Mouse (Mus musculus): ENCODE measurements around the gene Adamtsl3. TPM values are rescaled to one million over a fixed set of nuclear protein-coding genes. Genes with fewer than 3 reads are reported as not detected.

Adamtsl3 gene
- polyA plus RNA-seq, 1 experiment from 2014 or later: 0.32 TPM

DNA sequence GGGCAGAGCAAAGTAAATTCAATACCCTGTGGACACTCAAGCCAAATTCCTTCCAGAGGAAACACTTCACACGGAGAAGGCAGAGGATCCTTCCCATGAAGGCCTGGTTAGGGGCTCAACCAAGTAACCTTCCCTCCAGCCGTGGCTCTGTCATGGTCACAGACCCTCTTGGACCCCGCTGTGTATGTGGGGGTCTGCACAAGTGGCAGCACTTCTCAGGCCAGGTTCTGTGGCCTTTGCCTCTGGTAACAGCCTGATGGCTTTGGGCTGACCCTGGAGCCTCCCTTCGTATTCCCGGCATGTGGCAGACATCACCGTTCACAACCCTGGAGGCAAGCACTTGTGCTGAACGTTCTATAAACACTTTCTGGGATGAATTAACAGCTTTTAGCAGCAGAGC is 14.3 kb downstream of the Adamtsl3 start:
- no peak overlapping the region for H3K4me2 ChIP-seq (ENCODE audit: low read length)
- H3K36me3 ChIP-seq (ENCODE audit: control insufficient read depth, insufficient read depth): no peaks in the 10 kb centered on the region
- H3K4me1 ChIP-seq (replicated peaks; ENCODE audit: control insufficient read depth, insufficient read depth, low read length): no peaks in the 10 kb centered on the region
- no peak overlapping the region for H3K27ac ChIP-seq (ENCODE audit: low read length)
- no peaks in the 10 kb centered on the region for H3K9me3 ChIP-seq (ENCODE audit: control insufficient read depth, low read length)
- no peak overlapping the region for H3K9ac ChIP-seq (replicated peaks; ENCODE audit: low read depth, low read length)
- no peak overlapping the region for H3K4me3 ChIP-seq (replicated peaks; ENCODE audit: low read length)
- WGBS: 83% methylated on average over 7 of the region's 7 CpGs
- no peak for ATAC-seq
- H3K27me3 ChIP-seq (replicated peaks; ENCODE audit: control insufficient read depth, insufficient read depth, low read length): no peaks in the 10 kb centered on the region

DNA sequence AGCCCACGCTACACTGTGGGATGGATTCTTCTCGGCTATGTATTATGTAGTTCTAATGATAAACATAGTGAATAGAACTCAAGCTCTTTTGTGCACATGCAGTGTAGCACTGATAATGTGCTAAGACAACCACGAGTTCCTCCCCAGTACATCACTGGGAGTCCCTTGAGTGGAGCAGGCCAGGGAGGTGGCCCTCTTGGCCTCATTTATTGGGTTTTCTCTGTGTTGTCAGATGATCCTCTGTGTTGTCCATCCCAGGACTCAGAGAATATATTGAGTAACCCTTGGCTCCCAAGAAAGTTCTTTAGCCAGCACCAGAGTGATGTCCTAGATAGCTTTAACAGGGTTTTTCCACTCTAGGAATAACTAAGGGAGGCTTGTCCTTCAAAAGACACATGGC is 14.9 kb downstream of the Adamtsl3 start:
- no peaks in the 10 kb centered on the region for H3K9me3 ChIP-seq (ENCODE audit: control insufficient read depth, low read length)
- WGBS: 74% methylated on average over 3 of the region's 3 CpGs
- no peaks in the 10 kb centered on the region for H3K4me1 ChIP-seq (replicated peaks; ENCODE audit: control insufficient read depth, insufficient read depth, low read length)
- no peak overlapping the region for H3K9ac ChIP-seq (replicated peaks; ENCODE audit: low read depth, low read length)
- H3K27me3 ChIP-seq (replicated peaks; ENCODE audit: control insufficient read depth, insufficient read depth, low read length): no peaks in the 10 kb centered on the region
- no peak overlapping the region for H3K4me3 ChIP-seq (replicated peaks; ENCODE audit: low read length)
- ATAC-seq: no peak
- H3K4me2 ChIP-seq (ENCODE audit: low read length): no peak overlapping the region
- H3K36me3 ChIP-seq (ENCODE audit: control insufficient read depth, insufficient read depth): no peaks in the 10 kb centered on the region
- no peak overlapping the region for H3K27ac ChIP-seq (ENCODE audit: low read length)

DNA sequence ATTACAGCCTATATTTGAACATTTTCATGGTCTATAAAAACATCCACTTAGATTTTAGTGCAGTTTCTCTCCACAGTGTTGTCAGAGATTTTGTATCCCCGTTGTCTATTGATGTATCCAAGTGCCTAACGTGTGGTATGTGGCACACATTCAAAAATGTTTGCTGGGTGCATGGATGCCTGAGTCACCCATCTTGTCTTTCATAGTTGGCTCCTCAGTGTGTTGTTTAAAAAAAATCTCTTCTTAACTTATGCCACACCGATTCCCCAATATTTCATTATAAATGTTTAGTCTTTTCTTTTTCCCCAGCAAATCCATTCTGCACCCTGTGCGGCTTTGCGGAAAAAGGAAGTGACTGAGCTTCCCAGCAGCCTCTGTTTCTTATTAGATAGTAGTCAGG is 23.7 kb downstream of the Adamtsl3 start:
- 86% methylated on average over 5 of the region's 5 CpGs for WGBS
- H3K4me2 ChIP-seq (ENCODE audit: low read length): no peak overlapping the region
- H3K4me1 ChIP-seq (replicated peaks; ENCODE audit: control insufficient read depth, insufficient read depth, low read length): 0 out of 2 replicates have a peak, but pooled peaks cover 4% of the 10 kb centered on the region
- no peak overlapping the region for H3K4me3 ChIP-seq (replicated peaks; ENCODE audit: low read length)
- H3K27ac ChIP-seq (ENCODE audit: low read length): no peak overlapping the region
- H3K9me3 ChIP-seq (ENCODE audit: control insufficient read depth, low read length): no peaks in the 10 kb centered on the region
- H3K27me3 ChIP-seq (replicated peaks; ENCODE audit: control insufficient read depth, insufficient read depth, low read length): no peaks in the 10 kb centered on the region
- H3K36me3 ChIP-seq (ENCODE audit: control insufficient read depth, insufficient read depth): no peaks in the 10 kb centered on the region
- no peak for ATAC-seq
- no peak overlapping the region for H3K9ac ChIP-seq (replicated peaks; ENCODE audit: low read depth, low read length)

DNA sequence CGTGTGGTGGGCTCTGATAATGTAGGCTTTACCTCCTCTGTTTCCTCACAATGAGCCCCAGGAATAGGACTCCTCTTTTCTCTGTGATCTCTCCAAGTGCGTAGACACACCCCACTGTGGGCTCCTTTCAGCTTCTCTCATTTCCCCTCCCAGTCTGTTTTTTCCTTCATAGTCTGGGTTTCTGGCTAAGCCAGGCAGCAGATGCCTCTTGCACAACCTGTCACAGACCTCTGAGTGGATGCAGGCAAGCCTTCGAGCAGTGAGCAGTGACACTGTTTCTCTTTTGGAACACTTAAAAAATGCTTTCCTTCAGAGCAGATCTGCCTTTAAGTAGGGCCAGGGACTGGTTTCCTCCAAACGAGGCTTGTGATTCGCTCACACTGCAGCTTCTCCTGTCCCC is 24.2 kb downstream of the Adamtsl3 start:
- no peaks in the 10 kb centered on the region for H3K27me3 ChIP-seq (replicated peaks; ENCODE audit: control insufficient read depth, insufficient read depth, low read length)
- H3K27ac ChIP-seq (ENCODE audit: low read length): no peak overlapping the region
- ATAC-seq: no peak
- H3K4me2 ChIP-seq (ENCODE audit: low read length): no peak overlapping the region
- 65% methylated on average over 5 of the region's 5 CpGs for WGBS
- no peak overlapping the region for H3K4me3 ChIP-seq (replicated peaks; ENCODE audit: low read length)
- H3K36me3 ChIP-seq (ENCODE audit: control insufficient read depth, insufficient read depth): no peaks in the 10 kb centered on the region
- no peaks in the 10 kb centered on the region for H3K9me3 ChIP-seq (ENCODE audit: control insufficient read depth, low read length)
- H3K4me1 ChIP-seq (replicated peaks; ENCODE audit: control insufficient read depth, insufficient read depth, low read length): 0 out of 2 replicates have a peak, but pooled peaks cover 4% of the 10 kb centered on the region
- no peak overlapping the region for H3K9ac ChIP-seq (replicated peaks; ENCODE audit: low read depth, low read length)

DNA sequence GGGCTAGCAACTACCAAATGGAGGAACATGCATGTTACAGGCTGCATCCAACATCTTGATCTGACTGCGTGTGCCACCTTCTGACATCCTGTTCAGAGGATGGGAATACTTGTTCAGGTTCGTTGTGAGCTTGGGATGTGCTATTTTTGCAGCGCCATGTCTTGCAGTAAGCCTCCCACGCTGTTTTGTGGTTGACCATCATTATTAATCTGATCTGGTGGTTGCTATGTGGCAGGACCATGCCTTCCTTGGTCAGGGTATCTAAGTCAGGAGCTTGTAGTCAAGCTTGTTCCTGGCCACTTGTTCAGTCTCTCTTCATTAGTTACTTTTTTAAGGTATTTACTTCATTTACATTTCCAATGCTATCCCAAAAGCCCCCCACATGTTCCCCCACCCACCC is 24.7 kb downstream of the Adamtsl3 start:
- Histone ChIP-seq H3K4me3 (replicated peaks; ENCODE audit: low read length) (no peak overlapping the region), H3K36me3 (ENCODE audit: control insufficient read depth, insufficient read depth) (no peaks in the 10 kb centered on the region), H3K4me2 (ENCODE audit: low read length) (no peak overlapping the region), H3K4me1 (replicated peaks; ENCODE audit: control insufficient read depth, insufficient read depth, low read length) (0 out of 2 replicates have a peak, but pooled peaks cover 4% of the 10 kb centered on the region), H3K27ac (ENCODE audit: low read length) (no peak overlapping the region), H3K27me3 (replicated peaks; ENCODE audit: control insufficient read depth, insufficient read depth, low read length) (no peaks in the 10 kb centered on the region), H3K9me3 (ENCODE audit: control insufficient read depth, low read length) (no peaks in the 10 kb centered on the region), H3K9ac (replicated peaks; ENCODE audit: low read depth, low read length) (no peak overlapping the region)
- no peak for ATAC-seq
- 94% methylated on average over 4 of the region's 4 CpGs for WGBS

DNA sequence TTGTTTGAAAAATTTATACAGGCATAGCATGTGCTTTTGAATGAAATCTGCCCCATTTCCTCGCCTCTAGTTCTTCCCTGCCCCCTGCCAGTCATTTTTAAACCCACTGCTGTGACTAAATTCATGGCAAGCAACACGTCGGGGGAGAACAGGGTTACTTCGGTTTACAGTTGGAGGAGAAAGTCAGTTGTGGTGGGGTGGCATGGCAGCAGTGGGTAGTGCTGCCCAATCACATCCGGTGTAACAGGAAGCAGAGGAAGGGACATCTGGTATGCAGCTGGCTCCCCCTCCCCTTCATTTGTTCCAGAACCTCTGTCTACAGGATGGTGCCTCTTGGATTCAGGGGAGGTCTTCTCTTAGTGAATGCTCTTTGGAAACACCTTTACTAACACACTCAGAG is 25.6 kb downstream of the Adamtsl3 start:
- H3K27ac ChIP-seq (ENCODE audit: low read length): no peak overlapping the region
- no peak overlapping the region for H3K4me2 ChIP-seq (ENCODE audit: low read length)
- no peaks in the 10 kb centered on the region for H3K36me3 ChIP-seq (ENCODE audit: control insufficient read depth, insufficient read depth)
- H3K4me1 ChIP-seq (replicated peaks; ENCODE audit: control insufficient read depth, insufficient read depth, low read length): 0 out of 2 replicates have a peak, but pooled peaks cover 4% of the 10 kb centered on the region
- 89% methylated on average over 5 of the region's 5 CpGs for WGBS
- no peak overlapping the region for H3K9ac ChIP-seq (replicated peaks; ENCODE audit: low read depth, low read length)
- H3K27me3 ChIP-seq (replicated peaks; ENCODE audit: control insufficient read depth, insufficient read depth, low read length): no peaks in the 10 kb centered on the region
- H3K9me3 ChIP-seq (ENCODE audit: control insufficient read depth, low read length): no peaks in the 10 kb centered on the region
- no peak for ATAC-seq
- H3K4me3 ChIP-seq (replicated peaks; ENCODE audit: low read length): no peak overlapping the region

DNA sequence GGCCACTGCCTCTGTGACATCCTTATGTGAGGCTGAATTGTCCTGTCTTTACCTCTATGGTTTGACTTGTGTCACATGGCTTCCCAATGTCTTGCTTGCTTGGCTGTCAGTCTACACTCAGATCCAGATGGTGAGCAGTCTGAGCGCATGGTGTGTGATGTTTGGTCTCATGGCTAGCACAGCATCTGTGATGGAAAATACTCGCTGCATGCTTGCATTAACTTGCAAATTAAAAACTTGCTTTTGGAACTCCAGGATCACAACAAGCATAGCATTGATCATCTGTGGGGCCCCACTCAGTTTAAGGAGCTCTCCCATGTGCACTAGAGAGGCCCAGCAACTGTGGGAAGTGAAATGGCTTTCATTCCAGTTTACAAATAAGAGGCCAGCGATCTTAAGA is 29.1 kb downstream of the Adamtsl3 start:
- H3K9me3 ChIP-seq (ENCODE audit: control insufficient read depth, low read length): no peaks in the 10 kb centered on the region
- no peaks in the 10 kb centered on the region for H3K36me3 ChIP-seq (ENCODE audit: control insufficient read depth, insufficient read depth)
- 69% methylated on average over 3 of the region's 3 CpGs for WGBS
- no peak overlapping the region for H3K9ac ChIP-seq (replicated peaks; ENCODE audit: low read depth, low read length)
- H3K27ac ChIP-seq (ENCODE audit: low read length): no peak overlapping the region
- no peak overlapping the region for H3K4me2 ChIP-seq (ENCODE audit: low read length)
- H3K4me3 ChIP-seq (replicated peaks; ENCODE audit: low read length): no peak overlapping the region
- 0 out of 2 replicates have a peak, but pooled peaks cover 2% of the 10 kb centered on the region for H3K4me1 ChIP-seq (replicated peaks; ENCODE audit: control insufficient read depth, insufficient read depth, low read length)
- ATAC-seq: peak; percentile 54
- no peaks in the 10 kb centered on the region for H3K27me3 ChIP-seq (replicated peaks; ENCODE audit: control insufficient read depth, insufficient read depth, low read length)

- H3K9ac ChIP-seq (replicated peaks; ENCODE audit: low read depth, low read length): no peak overlapping the region
- no peak for ATAC-seq
These were observed 30.6 kb downstream of the Adamtsl3 start for GRCm38 (mm10) chr7:82366056-82366455.

GRCm38 (mm10) chr7:82366471-82366870 is 31.0 kb downstream of the Adamtsl3 start:
- H3K27ac ChIP-seq (ENCODE audit: low read length): no peak overlapping the region
- no peaks in the 10 kb centered on the region for H3K4me1 ChIP-seq (replicated peaks; ENCODE audit: control insufficient read depth, insufficient read depth, low read length)
- H3K4me3 ChIP-seq (replicated peaks; ENCODE audit: low read length): no peak overlapping the region
- H3K9me3 ChIP-seq (ENCODE audit: control insufficient read depth, low read length): no peaks in the 10 kb centered on the region
- no peak overlapping the region for H3K4me2 ChIP-seq (ENCODE audit: low read length)
- ATAC-seq: no peak
- H3K27me3 ChIP-seq (replicated peaks; ENCODE audit: control insufficient read depth, insufficient read depth, low read length): no peaks in the 10 kb centered on the region
- no peak overlapping the region for H3K9ac ChIP-seq (replicated peaks; ENCODE audit: low read depth, low read length)
- WGBS: 74% methylated on average over 5 of the region's 5 CpGs
- no peaks in the 10 kb centered on the region for H3K36me3 ChIP-seq (ENCODE audit: control insufficient read depth, insufficient read depth)

More at GRCm38 (mm10) chr7:82366056-82366455, 30.6 kb downstream of the Adamtsl3 start:
- no peaks in the 10 kb centered on the region for H3K4me1 ChIP-seq (replicated peaks; ENCODE audit: control insufficient read depth, insufficient read depth, low read length)
- WGBS: 86% methylated on average over 4 of the region's 4 CpGs
- no peak overlapping the region for H3K27ac ChIP-seq (ENCODE audit: low read length)
- H3K9me3 ChIP-seq (ENCODE audit: control insufficient read depth, low read length): no peaks in the 10 kb centered on the region
- no peaks in the 10 kb centered on the region for H3K27me3 ChIP-seq (replicated peaks; ENCODE audit: control insufficient read depth, insufficient read depth, low read length)
- H3K4me2 ChIP-seq (ENCODE audit: low read length): no peak overlapping the region
- no peaks in the 10 kb centered on the region for H3K36me3 ChIP-seq (ENCODE audit: control insufficient read depth, insufficient read depth)
- no peak overlapping the region for H3K4me3 ChIP-seq (replicated peaks; ENCODE audit: low read length)

DNA sequence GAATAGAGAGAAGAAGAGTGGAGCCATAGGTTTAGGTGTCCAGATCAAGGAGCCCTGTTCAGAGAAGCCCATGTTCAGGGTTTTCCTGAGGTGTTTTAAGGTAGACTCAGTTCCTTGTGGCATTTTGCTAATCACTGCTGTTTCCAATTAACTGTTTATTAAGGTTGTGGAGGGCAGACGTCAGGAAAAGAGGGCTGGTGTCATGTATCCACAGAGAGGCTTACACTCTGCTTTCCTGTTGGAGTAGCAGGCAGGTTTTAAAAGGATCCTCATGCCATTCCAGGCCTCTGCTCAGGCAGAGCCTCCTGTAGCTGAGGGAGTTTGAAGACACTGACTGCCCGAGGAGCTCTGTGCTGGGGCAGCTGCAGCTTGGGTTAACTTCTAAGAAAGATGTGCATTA is 32.6 kb downstream of the Adamtsl3 start:
- no peaks in the 10 kb centered on the region for H3K27me3 ChIP-seq (replicated peaks; ENCODE audit: control insufficient read depth, insufficient read depth, low read length)
- H3K9ac ChIP-seq (replicated peaks; ENCODE audit: low read depth, low read length): no peak overlapping the region
- no peaks in the 10 kb centered on the region for H3K9me3 ChIP-seq (ENCODE audit: control insufficient read depth, low read length)
- no peak overlapping the region for H3K4me3 ChIP-seq (replicated peaks; ENCODE audit: low read length)
- no peak overlapping the region for H3K27ac ChIP-seq (ENCODE audit: low read length)
- 43% methylated on average over 2 of the region's 2 CpGs for WGBS
- no peaks in the 10 kb centered on the region for H3K4me1 ChIP-seq (replicated peaks; ENCODE audit: control insufficient read depth, insufficient read depth, low read length)
- no peaks in the 10 kb centered on the region for H3K36me3 ChIP-seq (ENCODE audit: control insufficient read depth, insufficient read depth)
- no peak overlapping the region for H3K4me2 ChIP-seq (ENCODE audit: low read length)
- no peak for ATAC-seq

All from forebrain, embryonic 16.5 days (tissue).